ENCODE assay signal across 17 mouse cellular contexts in the genomic region with DNA sequence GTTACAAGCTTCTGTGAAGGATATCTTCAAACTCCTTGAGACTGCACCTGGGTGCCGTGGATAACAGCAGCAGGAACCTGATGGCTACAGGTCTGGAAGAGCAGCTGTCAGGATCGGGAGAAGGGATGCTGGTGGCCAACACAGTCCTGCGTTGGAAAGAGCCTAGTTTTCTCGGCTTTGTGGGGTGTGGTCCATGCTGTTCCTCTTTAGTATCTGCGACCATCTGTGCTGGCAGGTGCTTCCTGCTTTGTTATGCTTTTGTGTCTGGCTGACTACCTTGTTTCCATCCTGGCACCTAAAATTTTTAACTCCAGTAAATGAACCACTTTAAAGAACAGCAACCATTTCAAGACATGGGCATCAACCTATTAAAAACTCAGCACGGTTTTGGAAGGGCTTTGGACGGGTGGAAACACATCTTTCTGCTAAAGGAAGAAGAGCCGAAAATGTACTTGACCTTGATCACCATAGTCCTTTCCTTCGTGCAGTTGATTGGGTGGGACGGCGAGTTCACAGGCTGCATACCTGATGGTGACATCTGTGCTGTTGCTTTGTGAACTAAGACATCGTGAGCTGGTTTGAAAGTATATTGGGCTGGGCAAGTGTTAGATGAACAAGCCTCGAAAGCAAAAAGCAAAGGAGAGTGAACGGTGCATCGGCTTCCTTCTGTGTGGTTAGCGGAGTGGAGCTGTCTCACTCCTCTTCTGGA. TPM values are rescaled to one million over a fixed set of nuclear protein-coding genes. Genes with fewer than 3 reads are reported as not detected.
DNase-seq lines count a peak whose midpoint lies in the region; ATAC-seq lines count a peak whose summit lies in the region.
"Had no signal": no experiment of that assay in that cellular context is flagged by ENCODE, and none has a peak within 500 bp of the region (broad histone marks: within the 10 kb centered on the region; RNA-seq: fewer than 3 reads in every experiment).

Cyp11a1 (plus strand) TSS at position 659 of the 709 bp plus-strand sequence.

- no peak for ATAC-seq in limb, embryonic 15.5 days (ENCODE audit: insufficient number of reproducible peaks, low FRiP score, low TSS enrichment, low read depth)
- ATAC-seq in megakaryocyte-erythroid progenitor cell, adult 5-6 weeks (replicated peaks; ENCODE audit: low FRiP score, low TSS enrichment, poor library complexity, severe bottlenecking) = no peak

- no peak within 1 kb of the TSS for H3K4me2 ChIP-seq in limb, embryonic 15.5 days
- H3K4me2 ChIP-seq: liver, embryonic 15.5 days; midbrain, embryonic 11.5 days had no signal

- H3K9ac ChIP-seq in limb, embryonic 15.5 days = no peak within 1 kb of the TSS
- H3K9ac ChIP-seq: liver, embryonic 15.5 days had no signal

- no peak for DNase-seq in limb, embryonic 10.5 days (ENCODE audit: low spot score)
- DNase-seq in ES-CJ7 (ENCODE audit: low read depth, low spot score) = peak; percentile 48
- no peak for DNase-seq in adrenal gland, postnatal 10 days
- peak; percentile 42 for DNase-seq in splenic B cell, adult 2 months (ENCODE audit: low read depth, low spot score)
- no peak for DNase-seq in frontal cortex, postnatal 14 days (ENCODE audit: low spot score in 2 of 2)
- DNase-seq: cerebellum, adult 9-10 months; embryo, embryonic 11 days; heart, postnatal 14 days; kidney, postnatal 14 days; layer of hippocampus, postnatal 36 days; lung, postnatal 14 days; right cerebral cortex, postnatal 25 days had no signal

- WGBS in limb, embryonic 15.5 days = 83% methylated on average over 16 of the region's 16 CpGs
- 88% methylated on average over 16 of the region's 16 CpGs for WGBS in limb, embryonic 10.5 days

- H3K9me3 ChIP-seq in limb, embryonic 15.5 days = no peaks in the 10 kb centered on the region
- no peaks in the 10 kb centered on the region for H3K9me3 ChIP-seq in limb, embryonic 10.5 days (replicated peaks)
- H3K9me3 ChIP-seq: liver, embryonic 15.5 days had no signal

- no peak within 1 kb of the TSS for H3K4me3 ChIP-seq in limb, embryonic 15.5 days
- H3K4me3 ChIP-seq in limb, embryonic 10.5 days = no peak within 1 kb of the TSS
- H3K4me3 ChIP-seq: erythroblast, embryonic 14.5 days; liver, embryonic 15.5 days had no signal

- H3K27me3 ChIP-seq in limb, embryonic 15.5 days = peaks cover 5% of the 10 kb centered on the region; the same call in 1 of the 2 replicates
- peaks cover 7% of the 10 kb centered on the region; the same call in 1 of the 2 replicates for H3K27me3 ChIP-seq in limb, embryonic 10.5 days (ENCODE audit: low read depth, poor library complexity, severe bottlenecking)
- no peaks in the 10 kb centered on the region for H3K27me3 ChIP-seq in splenic B cell, adult 2 months (ENCODE audit: control insufficient read depth, insufficient read depth, low read length, poor library complexity, severe bottlenecking)
- H3K27me3 ChIP-seq: liver, embryonic 15.5 days had no signal

- no peak within 1 kb of the TSS for H3K27ac ChIP-seq in limb, embryonic 15.5 days
- H3K27ac ChIP-seq in limb, embryonic 10.5 days = no peak within 1 kb of the TSS
- H3K27ac ChIP-seq: liver, embryonic 15.5 days had no signal

- no peaks in the 10 kb centered on the region for H3K36me3 ChIP-seq in limb, embryonic 15.5 days
- H3K36me3 ChIP-seq in limb, embryonic 10.5 days = no peaks in the 10 kb centered on the region
- H3K36me3 ChIP-seq in splenic B cell, adult 2 months (ENCODE audit: control insufficient read depth, insufficient read depth, low read length, poor library complexity, severe bottlenecking) = no peaks in the 10 kb centered on the region
- H3K36me3 ChIP-seq: liver, embryonic 15.5 days had no signal

- no peaks in the 10 kb centered on the region for H3K4me1 ChIP-seq in limb, embryonic 15.5 days
- H3K4me1 ChIP-seq in limb, embryonic 10.5 days = peaks cover 20% of the 10 kb centered on the region
- H3K4me1 ChIP-seq: liver, embryonic 15.5 days had no signal

RNA-seq across cellular contexts. Expression of gene Cyp11a1, which starts in this region (rescaled TPM):
- 10.9 and 12.0 TPM in 2 replicates for polyA plus RNA-seq in limb, embryonic 15.5 days (2015; fragmentation: Nextera tagmentation; extraction: Ambion mirVana)
- 0.26 TPM in 1 of 2 replicates, not detected in the other for polyA plus RNA-seq in limb, embryonic 10.5 days (2016; fragmentation: Nextera tagmentation; extraction: Ambion mirVana)
- 1,000 to 10,000 TPM; 1,564 to 1,873 TPM for total RNA-seq in adrenal gland, postnatal 10 days (2021)
- not detected in 2 replicates for total RNA-seq in megakaryocyte-erythroid progenitor cell, adult 5-6 weeks (2014; fragmentation: Nextera tagmentation)
- not detected in 2 replicates for total RNA-seq in megakaryocyte-erythroid progenitor cell, adult 5-6 weeks (2017)
- polyA plus RNA-seq: midbrain, embryonic 11.5 days had no signal

Comparison
In these comparisons a context has a peak if more than half of its experiments do, and no peak if none do; other contexts are left out.
1. RNA of gene Cyp11a1 (total RNA-seq): 1,564 to 1,873 TPM in adrenal gland, postnatal 10 days; not detected in megakaryocyte-erythroid progenitor cell, adult 5-6 weeks; every median in the first group is over 1,000 times any median in the second.
2. DNase-seq: peak in ES-CJ7 (single experiment) and splenic B cell, adult 2 months (single experiment); none in limb, embryonic 10.5 days (single experiment), adrenal gland, postnatal 10 days (single experiment) and frontal cortex, postnatal 14 days (0 of 2).